Mouse (Mus musculus): ENCODE results near the gene Schip1. TPM values are rescaled to one million over a fixed set of nuclear protein-coding genes. Genes with fewer than 3 reads are reported as not detected.

The Schip1 gene
- polyA plus RNA-seq, 1 experiment, result 2.5 TPM

DNA sequence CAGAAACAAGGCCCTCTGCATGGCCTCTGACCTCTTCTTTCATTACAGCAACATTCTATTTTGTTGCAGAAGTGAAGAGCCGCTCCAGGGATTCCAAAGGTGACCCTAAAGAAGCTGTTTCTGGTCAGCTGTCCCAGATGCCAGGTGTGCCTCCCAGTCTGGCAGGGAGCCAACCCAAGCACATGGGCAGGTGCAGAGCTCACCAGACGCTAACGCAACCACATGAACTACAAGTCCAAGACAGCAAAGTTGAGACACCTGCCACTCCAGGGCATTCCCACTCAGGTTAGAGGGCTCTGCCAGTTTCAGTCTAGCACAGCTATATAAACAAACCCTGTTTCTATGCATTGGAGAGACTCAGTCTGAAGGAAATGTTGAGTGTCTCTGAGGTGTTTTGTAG is 288.9 kb downstream of the Schip1 start:
- Histone ChIP-seq H3K27me3 (ENCODE audit: control insufficient read depth, insufficient read depth, low read length) (no peaks in the 10 kb centered on the region), H3K4me1 (ENCODE audit: control insufficient read depth, insufficient read depth, low read length) (no peaks in the 10 kb centered on the region), H3K36me3 (ENCODE audit: control insufficient read depth, insufficient read depth, low read length) (no peaks in the 10 kb centered on the region), H3K4me3 (ENCODE audit: control insufficient read depth, low read depth, low read length) (no peak overlapping the region), H3K27ac (ENCODE audit: control insufficient read depth, insufficient read depth, low read depth, low read length) (no peak overlapping the region)
- no peak for TF ChIP-seq CTCF (IDR thresholded peaks at IDR 0.05; ENCODE audit: control insufficient read depth, insufficient read depth, insufficient replicate concordance, low read depth, low read length)
- no peak for TF ChIP-seq POLR2A (IDR thresholded peaks at IDR 0.05; ENCODE audit: control insufficient read depth, low read depth, low read length)

DNA sequence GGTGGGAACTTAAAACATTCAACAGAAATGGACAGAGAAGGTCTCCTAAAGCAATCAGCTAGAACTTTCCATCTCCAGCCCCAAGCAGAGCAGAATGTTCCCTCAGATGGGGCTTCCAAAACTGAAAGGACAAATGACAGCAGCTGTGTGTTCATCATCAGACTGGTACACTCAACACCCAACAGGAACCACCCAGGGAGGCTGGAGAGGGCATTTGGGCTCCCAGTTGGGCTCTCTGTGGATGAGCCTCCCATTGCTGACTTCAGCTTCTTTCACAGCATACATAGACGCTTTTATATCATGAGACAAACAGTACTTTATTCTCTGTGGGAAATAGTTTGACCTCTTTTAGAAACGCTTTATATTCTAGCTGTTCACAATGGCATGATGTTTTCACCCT is 291.9 kb downstream of the Schip1 start:
- H3K27me3 ChIP-seq (ENCODE audit: control insufficient read depth, insufficient read depth, low read length), result no peaks in the 10 kb centered on the region
- H3K4me3 ChIP-seq (ENCODE audit: control insufficient read depth, low read depth, low read length), result no peak overlapping the region
- TF ChIP-seq POLR2A (IDR thresholded peaks at IDR 0.05; ENCODE audit: control insufficient read depth, low read depth, low read length) (no peak), CTCF (IDR thresholded peaks at IDR 0.05; ENCODE audit: control insufficient read depth, insufficient read depth, insufficient replicate concordance, low read depth, low read length) (no peak)
- H3K36me3 ChIP-seq (ENCODE audit: control insufficient read depth, insufficient read depth, low read length), result no peaks in the 10 kb centered on the region
- H3K27ac ChIP-seq (ENCODE audit: control insufficient read depth, insufficient read depth, low read depth, low read length), result no peak overlapping the region
- no peaks in the 10 kb centered on the region for H3K4me1 ChIP-seq (ENCODE audit: control insufficient read depth, insufficient read depth, low read length)

- Histone ChIP-seq H3K27ac (ENCODE audit: control insufficient read depth, insufficient read depth, low read depth, low read length) (no peak overlapping the region), H3K27me3 (ENCODE audit: control insufficient read depth, insufficient read depth, low read length) (no peaks in the 10 kb centered on the region), H3K36me3 (ENCODE audit: control insufficient read depth, insufficient read depth, low read length) (no peaks in the 10 kb centered on the region), H3K4me3 (ENCODE audit: control insufficient read depth, low read depth, low read length) (no peak overlapping the region), H3K4me1 (ENCODE audit: control insufficient read depth, insufficient read depth, low read length) (no peaks in the 10 kb centered on the region)
- TF ChIP-seq POLR2A (IDR thresholded peaks at IDR 0.05; ENCODE audit: control insufficient read depth, low read depth, low read length) (no peak), CTCF (IDR thresholded peaks at IDR 0.05; ENCODE audit: control insufficient read depth, insufficient read depth, insufficient replicate concordance, low read depth, low read length) (no peak)
Measured at GRCm38 (mm10) chr3:68368029-68368428, 303.4 kb downstream of the Schip1 start.

- TF ChIP-seq POLR2A (IDR thresholded peaks at IDR 0.05; ENCODE audit: control insufficient read depth, low read depth, low read length), result no peak
- no peak for TF ChIP-seq CTCF (IDR thresholded peaks at IDR 0.05; ENCODE audit: control insufficient read depth, insufficient read depth, insufficient replicate concordance, low read depth, low read length)
- no peaks in the 10 kb centered on the region for H3K27me3 ChIP-seq (ENCODE audit: control insufficient read depth, insufficient read depth, low read length)
- no peak overlapping the region for H3K4me3 ChIP-seq (ENCODE audit: control insufficient read depth, low read depth, low read length)
- no peaks in the 10 kb centered on the region for H3K4me1 ChIP-seq (ENCODE audit: control insufficient read depth, insufficient read depth, low read length)
- H3K36me3 ChIP-seq (ENCODE audit: control insufficient read depth, insufficient read depth, low read length), result no peaks in the 10 kb centered on the region
- no peak overlapping the region for H3K27ac ChIP-seq (ENCODE audit: control insufficient read depth, insufficient read depth, low read depth, low read length)
Measured at GRCm38 (mm10) chr3:68372925-68373324, 308.3 kb downstream of the Schip1 start.

DNA sequence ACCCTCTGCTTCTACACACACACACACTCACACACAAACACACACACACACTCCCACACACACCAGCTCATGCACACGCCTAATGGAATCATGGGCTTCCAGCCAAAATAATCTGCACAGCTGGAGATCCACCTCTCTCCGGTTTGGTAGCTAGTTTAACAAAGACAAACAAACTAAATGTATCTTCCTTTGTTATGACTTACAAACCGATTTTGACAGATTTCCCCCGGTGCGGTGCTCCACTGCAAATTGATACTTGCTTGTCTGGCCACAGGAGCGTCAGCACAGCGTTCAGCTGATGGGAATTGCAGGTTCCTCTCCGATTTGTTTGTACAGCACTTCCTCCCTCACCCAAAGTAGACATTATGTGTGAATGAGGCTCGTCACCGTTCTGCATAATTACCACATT is 310.5 kb downstream of the Schip1 start:
- Histone ChIP-seq H3K27me3 (ENCODE audit: control insufficient read depth, insufficient read depth, low read length) (no peaks in the 10 kb centered on the region), H3K36me3 (ENCODE audit: control insufficient read depth, insufficient read depth, low read length) (no peaks in the 10 kb centered on the region), H3K4me3 (ENCODE audit: control insufficient read depth, low read depth, low read length) (no peak overlapping the region), H3K27ac (ENCODE audit: control insufficient read depth, insufficient read depth, low read depth, low read length) (no peak overlapping the region), H3K4me1 (ENCODE audit: control insufficient read depth, insufficient read depth, low read length) (no peaks in the 10 kb centered on the region)
- TF ChIP-seq POLR2A (IDR thresholded peaks at IDR 0.05; ENCODE audit: control insufficient read depth, low read depth, low read length) (no peak), CTCF (IDR thresholded peaks at IDR 0.05; ENCODE audit: control insufficient read depth, insufficient read depth, insufficient replicate concordance, low read depth, low read length) (no peak)

GRCm38 (mm10) chr3:68377452-68378198 is 313.0 kb downstream of the Schip1 start:
- no peaks in the 10 kb centered on the region for H3K36me3 ChIP-seq (ENCODE audit: control insufficient read depth, insufficient read depth, low read length)
- no peak overlapping the region for H3K27ac ChIP-seq (ENCODE audit: control insufficient read depth, insufficient read depth, low read depth, low read length)
- H3K4me3 ChIP-seq (ENCODE audit: control insufficient read depth, low read depth, low read length), result no peak overlapping the region
- H3K27me3 ChIP-seq (ENCODE audit: control insufficient read depth, insufficient read depth, low read length), result no peaks in the 10 kb centered on the region
- H3K4me1 ChIP-seq (ENCODE audit: control insufficient read depth, insufficient read depth, low read length), result no peaks in the 10 kb centered on the region
- no peak for TF ChIP-seq CTCF (IDR thresholded peaks at IDR 0.05; ENCODE audit: control insufficient read depth, insufficient read depth, insufficient replicate concordance, low read depth, low read length)
- no peak for TF ChIP-seq POLR2A (IDR thresholded peaks at IDR 0.05; ENCODE audit: control insufficient read depth, low read depth, low read length)

DNA sequence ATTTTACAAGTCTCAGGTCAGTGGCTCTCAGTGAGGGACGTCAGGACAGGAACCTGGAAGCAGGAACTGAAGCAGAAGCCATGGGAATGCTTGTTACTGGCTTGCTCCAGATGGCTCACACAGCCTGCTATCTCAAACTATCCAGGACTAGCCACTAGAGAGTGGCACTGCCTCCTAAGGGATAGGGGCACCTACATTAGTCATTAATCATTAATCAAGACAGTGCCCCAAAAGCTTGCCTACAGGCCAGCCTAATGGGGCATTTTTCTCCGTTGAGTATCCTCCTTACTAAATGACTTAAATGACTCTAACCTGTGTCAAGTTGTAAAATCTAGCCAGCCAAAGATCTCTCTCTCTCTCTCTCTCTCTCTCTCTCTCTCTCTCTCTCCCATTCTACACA is 314.2 kb downstream of the Schip1 start:
- Histone ChIP-seq H3K36me3 (ENCODE audit: control insufficient read depth, insufficient read depth, low read length) (no peaks in the 10 kb centered on the region), H3K27me3 (ENCODE audit: control insufficient read depth, insufficient read depth, low read length) (no peaks in the 10 kb centered on the region), H3K27ac (ENCODE audit: control insufficient read depth, insufficient read depth, low read depth, low read length) (no peak overlapping the region), H3K4me1 (ENCODE audit: control insufficient read depth, insufficient read depth, low read length) (no peaks in the 10 kb centered on the region), H3K4me3 (ENCODE audit: control insufficient read depth, low read depth, low read length) (no peak overlapping the region)
- TF ChIP-seq POLR2A (IDR thresholded peaks at IDR 0.05; ENCODE audit: control insufficient read depth, low read depth, low read length) (no peak), CTCF (IDR thresholded peaks at IDR 0.05; ENCODE audit: control insufficient read depth, insufficient read depth, insufficient replicate concordance, low read depth, low read length) (no peak)

Measured in testis, adult 2 months (tissue).